Mouse (Mus musculus) ES-E14 (cell line): ENCODE results near the gene Ppp4r3a. TPM values are rescaled to one million over a fixed set of nuclear protein-coding genes. Genes with fewer than 3 reads are reported as not detected.

Experiments used
- DNase-seq: peaks from one replicate; pipeline ENCODE4 v3.0.0-alpha.2; 2013; ENCODE audit warnings: low read depth, low spot score
- H3K27ac ChIP-seq: 2 replicates; pipeline ENCODE4 v1.5.1; 2012; ENCODE audit warnings: low read depth, mild to moderate bottlenecking, low read length, moderate library complexity, mixed read lengths; ENCODE audit not compliant: poor library complexity, insufficient read depth, severe bottlenecking
- H3K36me3 ChIP-seq: 2 replicates; pipeline ENCODE4 v1.6.1; 2012; ENCODE audit warnings: mild to moderate bottlenecking, low read length, moderate library complexity, mixed read lengths; ENCODE audit not compliant: control insufficient read depth, poor library complexity, insufficient read depth, severe bottlenecking
- H3K4me1 ChIP-seq, 2 experiments: fragments of 150-350 bp in 1 of 2; sonication (generic) in 1 of 2; 2 replicates each; pipeline ENCODE4 v1.6.1; 2012; ENCODE audit warnings: low read length in 2 of 2, mild to moderate bottlenecking in 1 of 2, mixed read lengths in 1 of 2; ENCODE audit not compliant: control insufficient read depth in 2 of 2, insufficient read depth in 2 of 2, poor library complexity in 1 of 2
- H3K4me3 ChIP-seq, 2 experiments: fragments of 150-350 bp in 1 of 2; sonication (generic) in 1 of 2; 2 replicates each; pipeline ENCODE4 v1.5.1; 2012; ENCODE audit warnings: low read length in 2 of 2, low read depth in 1 of 2, mild to moderate bottlenecking in 1 of 2, mixed read lengths in 1 of 2; ENCODE audit not compliant: insufficient read depth in 1 of 2, poor library complexity in 1 of 2, severe bottlenecking in 1 of 2
- H3K9ac ChIP-seq: 2 replicates; pipeline ENCODE4 v1.6.1; 2012; ENCODE audit warnings: low read depth, mild to moderate bottlenecking, low read length, mixed read lengths; ENCODE audit not compliant: poor library complexity, insufficient read depth, severe bottlenecking
- H3K9me3 ChIP-seq: fragments of 150-350 bp; sonication (generic); 2 replicates; pipeline ENCODE4 v1.6.1; 2012; ENCODE audit warnings: low read depth, mild to moderate bottlenecking, low read length; ENCODE audit not compliant: control insufficient read depth, insufficient read depth
- CHD2 ChIP-seq: IDR thresholded peaks from 2 replicates; pipeline ENCODE4 v1.6.1; 2014; ENCODE audit warnings: mild to moderate bottlenecking, low read depth, low read length, inconsistent platforms
- HCFC1 ChIP-seq: IDR thresholded peaks from 2 replicates; pipeline ENCODE4 v1.6.1; 2012; ENCODE audit warnings: low read length, inconsistent platforms, borderline replicate concordance; ENCODE audit not compliant: insufficient read depth
- MAFK ChIP-seq: IDR thresholded peaks from 2 replicates; pipeline ENCODE4 v1.6.1; 2014; ENCODE audit warnings: mild to moderate bottlenecking, low read depth, low read length, inconsistent platforms; ENCODE audit not compliant: insufficient read depth
- ZC3H11A ChIP-seq: IDR thresholded peaks from 2 replicates; pipeline ENCODE4 v1.6.1; 2012; ENCODE audit warnings: low read depth, mild to moderate bottlenecking, inconsistent platforms, low read length, borderline replicate concordance
- ZNF384 ChIP-seq: IDR thresholded peaks from 2 replicates; pipeline ENCODE4 v1.6.1; 2012; ENCODE audit warnings: low read depth, low read length, inconsistent platforms
- in situ Hi-C, 2 experiments: fragments of 600-800 bp; cut with MboI; formaldehyde crosslinking; loops; one replicate each; pipeline ENCODE4 v1.15.1; 2025; ENCODE audit warnings: low sequenced_read_pairs in 2 of 2, inconsistent platforms in 1 of 2; ENCODE audit not compliant: unreplicated experiment in 2 of 2
- total RNA-seq: library from RNA; depleted of rRNA; stranded (reverse); fragments of 300-350 nt; gene quantifications from 2 replicates; pipeline ENCODE4 v1.2.3, GENCODE M21; 2012

The Ppp4r3a gene
- total RNA-seq, 1 experiment, result 87.1 TPM

DNA sequence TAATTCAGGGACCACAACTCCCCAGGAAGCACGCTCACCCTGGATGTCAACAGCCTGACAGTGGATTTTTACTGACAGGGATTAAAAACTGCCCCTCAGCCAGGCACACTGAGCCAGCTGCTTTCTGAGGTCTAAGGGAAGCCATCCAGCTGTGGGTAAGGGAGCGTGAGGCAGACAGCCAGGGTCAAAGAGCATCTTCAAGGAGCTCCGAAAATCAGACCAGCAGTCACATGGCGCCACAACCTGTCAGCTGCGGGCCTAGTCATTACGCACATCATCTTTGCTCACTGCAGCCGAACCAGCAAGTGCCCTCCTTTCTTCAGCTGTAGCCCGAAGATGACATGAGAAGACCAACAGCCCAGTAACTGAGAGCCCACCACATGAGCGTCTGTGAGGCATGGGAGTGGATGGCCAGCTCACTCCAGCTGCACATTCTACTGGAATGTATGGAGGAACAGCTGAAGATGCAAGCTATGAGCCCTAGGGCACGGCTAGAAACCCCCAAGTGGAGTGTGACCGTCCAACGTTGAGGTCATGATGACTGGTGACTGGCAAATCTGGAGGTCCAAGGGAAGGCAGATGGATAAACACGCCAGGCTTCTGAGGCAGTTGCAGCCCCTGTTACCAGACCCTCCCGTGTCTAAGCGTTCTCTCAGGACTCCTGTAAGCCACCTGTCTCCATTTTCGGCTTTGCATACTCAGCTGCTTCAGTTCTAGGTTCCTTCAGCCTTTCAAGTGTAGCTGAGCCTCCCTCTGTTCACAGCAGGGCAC lies 87.7 kb downstream of the Ppp4r3a start:
- Histone ChIP-seq H3K9ac (no peak overlapping the region), H3K4me3 (no peak overlapping the region), H3K36me3 (peaks cover 8% of the 10 kb centered on the region; the same call in 1 of the 2 replicates), H3K9me3 (no peaks in the 10 kb centered on the region), H3K27ac (no peak overlapping the region), H3K4me1 (peaks cover 8 to 54% of the 10 kb centered on the region in 2 experiments)
- in situ Hi-C loops, result no loop called here
- peak; percentile 87 for DNase-seq
- no peak for TF ChIP-seq ZNF384
- TF ChIP-seq MAFK, result no peak; the same call in 1 of the 2 replicates
- TF ChIP-seq HCFC1, result no peak
- TF ChIP-seq CHD2, result no peak
- TF ChIP-seq ZC3H11A, result no peak

DNA sequence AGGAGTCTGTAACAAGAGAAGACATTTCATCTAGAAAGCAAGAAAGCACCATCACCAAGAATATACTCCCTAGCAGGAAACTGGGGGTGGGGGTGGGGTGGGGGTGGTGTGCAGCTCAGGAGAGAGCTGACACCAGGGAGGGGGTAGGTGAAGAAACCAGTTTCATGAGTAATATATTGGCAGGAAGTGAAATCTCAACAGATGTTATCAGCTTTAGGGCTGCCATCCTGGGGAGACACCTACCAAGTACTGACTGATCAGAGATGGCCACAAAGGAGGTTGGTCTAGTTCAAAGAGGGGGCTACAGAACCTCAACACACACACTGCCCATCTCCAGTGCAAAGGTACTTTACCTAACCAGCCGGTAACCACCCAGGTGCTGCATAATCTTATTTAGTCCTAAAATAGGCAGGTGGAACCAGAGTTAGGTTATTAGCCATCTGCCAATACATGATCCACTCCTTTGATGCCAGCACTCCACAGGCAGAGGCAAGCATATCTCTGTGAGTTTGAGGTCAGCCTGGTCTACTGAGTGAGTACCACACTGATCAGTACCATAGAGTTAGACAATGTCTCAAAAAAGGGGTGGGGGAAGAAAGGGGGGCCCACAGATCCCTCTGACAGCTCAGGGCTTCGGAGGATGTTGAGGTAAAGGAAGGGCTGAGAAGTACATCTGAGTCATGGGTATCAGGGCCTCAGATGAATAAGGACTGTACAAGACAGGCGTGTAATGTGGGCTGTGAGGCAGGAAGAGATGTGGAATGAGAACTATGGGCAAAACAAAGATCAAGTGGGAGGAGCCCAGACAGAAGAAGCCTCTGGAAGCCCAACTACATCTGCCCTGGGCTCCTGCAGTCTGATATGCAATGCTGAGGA lies 89.1 kb downstream of the Ppp4r3a start:
- H3K4me3 ChIP-seq, result no peak overlapping the region
- TF ChIP-seq ZC3H11A (no peak), ZNF384 (no peak), CHD2 (no peak), HCFC1 (no peak), MAFK (no peak)
- no peak overlapping the region for H3K9ac ChIP-seq
- H3K36me3 ChIP-seq, result peaks cover 5% of the 10 kb centered on the region; the same call in 1 of the 2 replicates
- DNase-seq, result no peak
- in situ Hi-C loops, result no loop called here
- H3K4me1 ChIP-seq, result peaks cover 5 to 50% of the 10 kb centered on the region in 2 experiments
- H3K27ac ChIP-seq, result no peak overlapping the region
- no peaks in the 10 kb centered on the region for H3K9me3 ChIP-seq

DNA sequence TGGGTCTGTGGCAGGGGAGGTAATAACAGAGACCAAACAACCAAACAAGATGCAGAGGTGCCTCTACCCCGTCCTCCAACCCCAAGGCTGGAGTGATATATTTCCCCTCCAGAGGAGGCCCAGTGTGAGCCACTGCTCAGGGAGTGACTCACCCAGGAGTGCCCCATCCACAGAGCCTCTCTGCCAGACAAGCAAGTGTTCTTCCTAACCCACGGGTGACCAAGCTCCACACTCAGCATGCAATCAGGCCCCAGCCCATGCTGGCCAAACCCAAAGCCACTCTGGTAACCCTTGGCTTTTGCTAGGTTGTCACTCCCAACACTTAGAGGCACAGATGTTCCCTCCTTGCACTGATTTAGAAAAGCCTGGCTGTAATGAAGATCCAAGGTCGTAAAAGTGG lies 90.4 kb downstream of the Ppp4r3a start:
- H3K36me3 ChIP-seq, result peaks cover 5% of the 10 kb centered on the region; the same call in 1 of the 2 replicates
- H3K9me3 ChIP-seq, result no peaks in the 10 kb centered on the region
- in situ Hi-C loops, result no loop called here
- peaks cover 5 to 40% of the 10 kb centered on the region in 2 experiments for H3K4me1 ChIP-seq
- no peak overlapping the region for H3K27ac ChIP-seq
- no peak overlapping the region for H3K4me3 ChIP-seq
- DNase-seq, result no peak
- H3K9ac ChIP-seq, result no peak overlapping the region
- TF ChIP-seq HCFC1 (no peak), CHD2 (no peak), ZC3H11A (no peak), ZNF384 (no peak), MAFK (no peak)

DNA sequence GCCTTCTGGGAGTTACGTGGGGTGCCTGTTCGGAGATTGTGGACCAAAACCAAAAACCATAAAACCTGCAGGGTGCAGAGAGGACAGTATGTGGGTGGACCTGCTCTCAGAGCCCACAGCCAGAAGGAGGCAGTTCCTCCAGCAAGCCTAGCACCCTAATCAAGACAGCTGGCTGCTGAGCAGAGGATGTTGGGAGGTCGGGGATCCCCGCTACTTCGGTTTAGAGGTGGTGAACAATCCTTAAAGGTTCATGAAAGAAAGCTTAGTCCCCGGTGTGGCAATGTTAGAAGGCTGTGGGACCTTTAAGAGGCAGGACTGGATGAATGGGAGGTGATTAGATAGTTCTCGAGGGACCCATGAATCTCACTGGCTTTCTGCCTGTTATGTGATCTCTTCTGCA lies 91.0 kb downstream of the Ppp4r3a start:
- H3K36me3 ChIP-seq, result peaks cover 5% of the 10 kb centered on the region; the same call in 1 of the 2 replicates
- TF ChIP-seq ZNF384 (no peak), CHD2 (no peak)
- H3K4me1 ChIP-seq, result peaks cover 5 to 35% of the 10 kb centered on the region in 2 experiments
- H3K9ac ChIP-seq, result no peak overlapping the region
- H3K4me3 ChIP-seq, result no peak overlapping the region
- no peak overlapping the region for H3K27ac ChIP-seq
- H3K9me3 ChIP-seq, result no peaks in the 10 kb centered on the region
- DNase-seq, result no peak
- in situ Hi-C loops, result no loop called here
